Mouse (Mus musculus) intestine, postnatal 0 days (tissue): ENCODE measurements around the gene Il22ra1. TPM values are rescaled to one million over a fixed set of nuclear protein-coding genes. Genes with fewer than 3 reads are reported as not detected.
A peak's percentile ranks its signal among the peaks of the same experiment; 100 is the strongest.

Experiments used
- ATAC-seq: fragments of 200-750 bp; cut with Nextera tagmentation; 2 replicates; pipeline ENCODE4 v1.8.0; 2017; ENCODE audit warnings: mild to moderate bottlenecking, moderate TSS enrichment, moderate library complexity
- H3K27ac ChIP-seq: fragments of 300-500 bp; sonication (generic); 2 replicates; pipeline ENCODE4 v1.5.1; 2014; ENCODE audit warnings: mild to moderate bottlenecking, low read depth, low read length, moderate library complexity
- H3K27me3 ChIP-seq: fragments of 300-500 bp; sonication (generic); replicated peaks from 2 replicates; pipeline ENCODE4 v1.6.1; 2014; ENCODE audit warnings: low read length, mixed read lengths; ENCODE audit not compliant: control insufficient read depth, insufficient read depth
- H3K36me3 ChIP-seq: fragments of 300-500 bp; sonication (generic); 2 replicates; pipeline ENCODE4 v1.6.1; 2014; ENCODE audit warnings: mild to moderate bottlenecking, moderate library complexity; ENCODE audit not compliant: control insufficient read depth, insufficient read depth
- H3K4me1 ChIP-seq: fragments of 300-500 bp; sonication (generic); replicated peaks from 2 replicates; pipeline ENCODE4 v1.6.1; 2014; ENCODE audit warnings: antibody characterized with exemption, low read length, mixed read lengths; ENCODE audit not compliant: control insufficient read depth, insufficient read depth
- H3K4me2 ChIP-seq: fragments of 300-500 bp; sonication (generic); replicated peaks from 2 replicates; pipeline ENCODE4 v1.6.1; 2014; ENCODE audit warnings: low read depth, mild to moderate bottlenecking, moderate library complexity
- H3K4me3 ChIP-seq: fragments of 300-500 bp; sonication (generic); 2 replicates; pipeline ENCODE4 v1.5.1; 2014; ENCODE audit warnings: low read depth, low read length
- H3K9ac ChIP-seq: fragments of 300-500 bp; sonication (generic); 2 replicates; pipeline ENCODE4 v1.6.1; 2014; ENCODE audit warnings: mild to moderate bottlenecking, low read depth, low read length
- H3K9me3 ChIP-seq: fragments of 300-500 bp; sonication (generic); 2 replicates; pipeline ENCODE4 v1.6.1; 2016; ENCODE audit warnings: mixed run types; ENCODE audit not compliant: control insufficient read depth
- CTCF ChIP-seq: sonication (generic); IDR thresholded peaks from 2 replicates; pipeline ENCODE4 v1.5.1; 2016; ENCODE audit warnings: low read depth, mild to moderate bottlenecking, control low read depth, antibody characterized with exemption, moderate library complexity
- WGBS: fragments of 180-500 bp; shearing (Covaris S2); extraction: QIAGEN DNeasy Blood & Tissue Kit; methylation state at CpG from one replicate; pipeline ENCODE4 v1.1.7; 2014; 5-methylcytosine and 5-hydroxymethylcytosine counted together
- polyA plus RNA-seq: library from polyadenylated mRNA; unstranded; fragments of >200 nt; fragmentation: Nextera tagmentation; extraction: Ambion mirVana; gene quantifications from 2 replicates; pipeline ENCODE4 v1.2.1, GENCODE M21; 2015

Gene Il22ra1
- polyA plus RNA-seq, 1 experiment from 2014 or later, result 7.7 TPM

- Histone ChIP-seq H3K9me3 (no peaks in the 10 kb centered on the region), H3K9ac (peak overlapping the region; percentile 53), H3K36me3 (no peaks in the 10 kb centered on the region), H3K27ac (peak overlapping the region; percentile 83), H3K4me2 (peak overlapping the region; percentile 83), H3K4me1 (no peaks in the 10 kb centered on the region; the same call in 1 of the 2 replicates), H3K27me3 (no peaks in the 10 kb centered on the region), H3K4me3 (peak overlapping the region; percentile 64)
- WGBS, result under 1% methylated on average over 21 of the region's 21 CpGs
- peak; percentile 23 for ATAC-seq
- no peak for TF ChIP-seq CTCF
Observed at GRCm38 (mm10) chr4:135686568-135686953, 41.4 kb upstream of the Il22ra1 start.

GRCm38 (mm10) chr4:135689797-135690196, 38.2 kb upstream of the Il22ra1 start:
- Histone ChIP-seq H3K36me3 (no peaks in the 10 kb centered on the region), H3K4me1 (no peaks in the 10 kb centered on the region; the same call in 1 of the 2 replicates), H3K4me3 (no peak overlapping the region), H3K9ac (no peak overlapping the region), H3K4me2 (no peak overlapping the region), H3K27ac (no peak overlapping the region), H3K9me3 (no peaks in the 10 kb centered on the region), H3K27me3 (no peaks in the 10 kb centered on the region)
- no peak for TF ChIP-seq CTCF
- ATAC-seq, result no peak
- WGBS, result 89% methylated on average over 7 of the region's 7 CpGs

- Histone ChIP-seq H3K4me1 (no peaks in the 10 kb centered on the region; the same call in 1 of the 2 replicates), H3K4me2 (no peak overlapping the region), H3K36me3 (no peaks in the 10 kb centered on the region), H3K27me3 (no peaks in the 10 kb centered on the region), H3K4me3 (no peak overlapping the region), H3K9me3 (no peaks in the 10 kb centered on the region), H3K27ac (no peak overlapping the region), H3K9ac (no peak overlapping the region)
- WGBS, result 48% methylated on average over 11 of the region's 11 CpGs
- no peak for ATAC-seq
- no peak for TF ChIP-seq CTCF
Observed at GRCm38 (mm10) chr4:135690241-135690640, 37.7 kb upstream of the Il22ra1 start.

- peak; percentile 88 for ATAC-seq
- H3K4me2 ChIP-seq, result no peak overlapping the region
- 42% methylated on average over 4 of the region's 4 CpGs for WGBS
Observed at GRCm38 (mm10) chr4:135692916-135693315, 35.1 kb upstream of the Il22ra1 start.

GRCm38 (mm10) chr4:135698498-135698897, 29.5 kb upstream of the Il22ra1 start:
- Histone ChIP-seq H3K9me3 (no peaks in the 10 kb centered on the region), H3K4me2 (no peak overlapping the region), H3K9ac (no peak overlapping the region), H3K4me1 (no peaks in the 10 kb centered on the region), H3K27ac (no peak overlapping the region), H3K36me3 (peaks cover 32% of the 10 kb centered on the region), H3K4me3 (no peak overlapping the region), H3K27me3 (no peaks in the 10 kb centered on the region)
- TF ChIP-seq CTCF, result no peak
- WGBS, result 82% methylated on average over 7 of the region's 7 CpGs
- ATAC-seq, result no peak

More at GRCm38 (mm10) chr4:135692916-135693315, 35.1 kb upstream of the Il22ra1 start:
- H3K4me1 ChIP-seq, result no peaks in the 10 kb centered on the region
- no peak for TF ChIP-seq CTCF
- no peaks in the 10 kb centered on the region for H3K27me3 ChIP-seq
- H3K36me3 ChIP-seq, result 0 out of 2 replicates have a peak, but pooled peaks cover 4% of the 10 kb centered on the region
- H3K9me3 ChIP-seq, result no peaks in the 10 kb centered on the region
- H3K27ac ChIP-seq, result peak overlapping the region; percentile 55
- no peak overlapping the region for H3K9ac ChIP-seq
- H3K4me3 ChIP-seq, result no peak overlapping the region

GRCm38 (mm10) chr4:135703497-135703896, 24.5 kb upstream of the Il22ra1 start:
- Histone ChIP-seq H3K4me2 (no peak overlapping the region), H3K36me3 (peaks cover 43% of the 10 kb centered on the region), H3K9me3 (no peaks in the 10 kb centered on the region), H3K27ac (no peak overlapping the region), H3K27me3 (no peaks in the 10 kb centered on the region), H3K4me1 (no peaks in the 10 kb centered on the region), H3K4me3 (no peak overlapping the region), H3K9ac (no peak overlapping the region)
- no peak for ATAC-seq
- WGBS, result 56% methylated on average over 13 of the region's 13 CpGs
- no peak for TF ChIP-seq CTCF

- no peak for ATAC-seq
- no peak overlapping the region for H3K4me2 ChIP-seq
- no peak overlapping the region for H3K4me3 ChIP-seq
- TF ChIP-seq CTCF, result no peak
- WGBS, result 56% methylated on average over 6 of the region's 6 CpGs
- H3K4me1 ChIP-seq, result no peaks in the 10 kb centered on the region
- peaks cover 43% of the 10 kb centered on the region for H3K36me3 ChIP-seq
- no peak overlapping the region for H3K9ac ChIP-seq
- no peaks in the 10 kb centered on the region for H3K9me3 ChIP-seq
- no peak overlapping the region for H3K27ac ChIP-seq
- no peaks in the 10 kb centered on the region for H3K27me3 ChIP-seq
Observed at GRCm38 (mm10) chr4:135704016-135704415, 24.0 kb upstream of the Il22ra1 start.
